Mouse (Mus musculus): Measurements from ENCODE around the gene Tcp11. TPM values are rescaled to one million over a fixed set of nuclear protein-coding genes. Genes with fewer than 3 reads are reported as not detected.
A peak's percentile ranks its signal among the peaks of the same experiment; 100 is the strongest.

The Tcp11 gene
- polyA plus RNA-seq, 1 experiment: 1.9 TPM

DNA sequence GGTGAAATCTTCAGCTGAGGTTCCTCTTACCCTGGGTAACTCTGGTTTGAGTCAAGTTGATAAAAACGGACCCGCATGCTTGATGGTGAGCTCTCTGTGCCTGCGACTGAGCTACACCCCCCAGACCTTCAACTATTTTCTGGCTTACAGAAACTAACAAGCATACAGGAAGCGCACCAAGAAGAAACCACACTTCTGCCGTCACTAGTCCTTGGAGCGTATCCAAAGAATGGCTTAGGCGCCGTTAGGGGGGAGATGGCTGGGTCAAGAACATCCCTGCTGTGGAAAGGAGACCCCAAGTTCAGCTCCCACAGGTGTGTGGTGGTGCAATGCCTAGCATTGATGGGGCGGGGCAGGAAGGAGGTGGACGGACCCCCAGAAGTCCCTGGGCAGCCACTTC is 16.0 kb upstream of the Tcp11 start:
- Histone ChIP-seq H3K27ac (ENCODE audit: control insufficient read depth, insufficient read depth, low read depth, low read length, poor library complexity) (no peak overlapping the region), H3K4me3 (replicated peaks; ENCODE audit: control insufficient read depth, low read depth, low read length) (no peak overlapping the region), H3K4me1 (ENCODE audit: control insufficient read depth, insufficient read depth, low read length) (no peaks in the 10 kb centered on the region)
- TF ChIP-seq CTCF (IDR thresholded peaks at IDR 0.05; ENCODE audit: control insufficient read depth, insufficient read depth, low read length) (no peak), POLR2A (IDR thresholded peaks at IDR 0.05; ENCODE audit: borderline replicate concordance, control insufficient read depth, low read depth, low read length) (no peak)
- WGBS: 8% methylated on average over 10 of the region's 10 CpGs

DNA sequence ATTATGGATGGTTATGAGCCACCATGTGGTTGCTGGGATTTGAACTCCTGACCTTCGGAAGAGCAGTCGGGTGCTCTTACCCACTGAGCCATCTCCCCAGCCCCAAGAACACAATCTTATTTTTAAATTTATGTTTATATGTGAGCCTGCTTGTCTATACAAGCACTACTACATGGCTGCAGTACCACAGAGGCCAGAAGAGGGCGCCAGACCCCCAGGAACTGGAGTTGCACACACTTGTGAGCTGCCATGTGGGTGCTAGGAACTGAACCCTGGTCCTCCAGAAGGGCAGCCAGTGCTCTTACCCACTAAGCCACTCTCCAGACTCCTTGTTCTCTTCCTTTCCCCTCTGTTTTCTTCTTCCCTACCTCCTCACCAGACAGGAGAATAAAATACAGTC is 13.4 kb upstream of the Tcp11 start:
- Histone ChIP-seq H3K27ac (ENCODE audit: control insufficient read depth, insufficient read depth, low read depth, low read length, poor library complexity) (no peak overlapping the region), H3K4me3 (replicated peaks; ENCODE audit: control insufficient read depth, low read depth, low read length) (no peak overlapping the region), H3K4me1 (ENCODE audit: control insufficient read depth, insufficient read depth, low read length) (no peaks in the 10 kb centered on the region)
- no peak for TF ChIP-seq POLR2A (IDR thresholded peaks at IDR 0.05; ENCODE audit: borderline replicate concordance, control insufficient read depth, low read depth, low read length)
- peak; percentile 8; the same call in 1 of the 2 replicates for TF ChIP-seq CTCF (IDR thresholded peaks at IDR 0.05; ENCODE audit: control insufficient read depth, insufficient read depth, low read length)
- WGBS: 80% methylated on average over 3 of the region's 3 CpGs

DNA sequence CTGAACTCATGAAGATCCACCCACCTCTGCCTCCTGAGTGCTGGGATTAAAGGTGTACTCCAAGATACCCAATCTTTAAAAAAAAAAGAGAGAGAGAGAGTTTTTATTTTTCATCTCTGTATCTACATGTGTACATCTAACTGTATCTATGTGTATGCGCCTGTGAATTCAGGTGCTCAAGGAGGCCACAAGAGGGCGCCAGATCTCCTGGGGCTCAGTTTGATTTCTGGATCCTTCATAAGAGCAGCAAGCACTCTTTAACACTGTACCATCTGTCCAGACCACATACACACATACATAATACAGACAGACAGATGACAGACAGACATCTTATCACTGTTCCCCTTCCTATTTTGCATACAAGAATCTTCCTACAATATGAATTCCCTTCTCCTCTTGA is 11.9 kb upstream of the Tcp11 start:
- TF ChIP-seq CTCF (IDR thresholded peaks at IDR 0.05; ENCODE audit: control insufficient read depth, insufficient read depth, low read length) (0 out of 2 replicates have a peak, but pooled peaks have one; percentile 23), POLR2A (IDR thresholded peaks at IDR 0.05; ENCODE audit: borderline replicate concordance, control insufficient read depth, low read depth, low read length) (no peak)
- no peak overlapping the region for H3K27ac ChIP-seq (ENCODE audit: control insufficient read depth, insufficient read depth, low read depth, low read length, poor library complexity)
- no peak overlapping the region for H3K4me3 ChIP-seq (replicated peaks; ENCODE audit: control insufficient read depth, low read depth, low read length)
- WGBS: 85% methylated on average over 2 of the region's 2 CpGs
- no peaks in the 10 kb centered on the region for H3K4me1 ChIP-seq (ENCODE audit: control insufficient read depth, insufficient read depth, low read length)

DNA sequence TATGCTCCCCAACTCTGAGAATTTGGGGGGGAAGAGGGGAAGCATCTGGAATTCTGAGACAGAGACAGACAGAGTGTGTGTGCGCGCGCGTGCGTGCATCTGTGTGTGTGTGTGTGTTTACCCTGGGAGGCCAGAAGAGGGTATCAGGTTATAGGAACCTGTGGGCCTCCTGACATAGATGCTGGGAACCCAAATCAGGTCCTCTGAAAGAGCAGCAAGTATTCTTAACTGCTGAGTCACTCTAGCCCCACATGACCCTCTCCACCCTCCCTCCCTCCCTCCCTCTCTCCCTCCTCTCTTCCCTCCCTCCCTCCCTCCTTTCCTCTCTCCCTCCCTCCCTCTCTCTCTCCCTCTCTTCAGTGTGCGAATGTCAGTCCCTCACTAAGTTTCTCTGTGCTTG is 8.3 kb upstream of the Tcp11 start:
- H3K4me3 ChIP-seq (replicated peaks; ENCODE audit: control insufficient read depth, low read depth, low read length): no peak overlapping the region
- H3K4me1 ChIP-seq (ENCODE audit: control insufficient read depth, insufficient read depth, low read length): no peaks in the 10 kb centered on the region
- TF ChIP-seq CTCF (IDR thresholded peaks at IDR 0.05; ENCODE audit: control insufficient read depth, insufficient read depth, low read length) (no peak), POLR2A (IDR thresholded peaks at IDR 0.05; ENCODE audit: borderline replicate concordance, control insufficient read depth, low read depth, low read length) (no peak)
- 89% methylated on average over 6 of the region's 6 CpGs for WGBS
- H3K27ac ChIP-seq (ENCODE audit: control insufficient read depth, insufficient read depth, low read depth, low read length, poor library complexity): no peak overlapping the region

DNA sequence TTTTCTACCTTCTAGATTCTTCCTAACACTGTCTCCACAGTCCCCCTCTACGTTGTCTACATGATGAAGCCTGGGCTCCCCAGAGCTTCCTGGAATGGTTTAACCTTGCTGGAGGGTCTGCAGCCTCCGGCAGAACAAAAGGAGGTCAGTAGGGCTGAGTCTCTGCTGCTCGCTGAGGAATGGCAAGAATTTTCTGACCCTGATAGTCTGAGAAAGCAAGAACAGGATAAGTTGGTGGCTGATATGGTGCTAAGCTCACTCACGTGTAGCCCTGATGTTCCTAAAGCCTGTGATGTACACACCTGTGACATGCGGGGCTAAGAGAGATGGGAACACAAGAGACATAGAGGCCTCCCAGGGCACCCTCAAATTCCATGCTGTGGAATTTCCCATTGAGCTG is 7.0 kb upstream of the Tcp11 start:
- no peak for TF ChIP-seq CTCF (IDR thresholded peaks at IDR 0.05; ENCODE audit: control insufficient read depth, insufficient read depth, low read length)
- TF ChIP-seq POLR2A (IDR thresholded peaks at IDR 0.05; ENCODE audit: borderline replicate concordance, control insufficient read depth, low read depth, low read length): no peak
- WGBS: 84% methylated on average over 5 of the region's 5 CpGs
- H3K4me3 ChIP-seq (replicated peaks; ENCODE audit: control insufficient read depth, low read depth, low read length): no peak overlapping the region
- no peaks in the 10 kb centered on the region for H3K4me1 ChIP-seq (ENCODE audit: control insufficient read depth, insufficient read depth, low read length)
- H3K27ac ChIP-seq (ENCODE audit: control insufficient read depth, insufficient read depth, low read depth, low read length, poor library complexity): no peak overlapping the region

DNA sequence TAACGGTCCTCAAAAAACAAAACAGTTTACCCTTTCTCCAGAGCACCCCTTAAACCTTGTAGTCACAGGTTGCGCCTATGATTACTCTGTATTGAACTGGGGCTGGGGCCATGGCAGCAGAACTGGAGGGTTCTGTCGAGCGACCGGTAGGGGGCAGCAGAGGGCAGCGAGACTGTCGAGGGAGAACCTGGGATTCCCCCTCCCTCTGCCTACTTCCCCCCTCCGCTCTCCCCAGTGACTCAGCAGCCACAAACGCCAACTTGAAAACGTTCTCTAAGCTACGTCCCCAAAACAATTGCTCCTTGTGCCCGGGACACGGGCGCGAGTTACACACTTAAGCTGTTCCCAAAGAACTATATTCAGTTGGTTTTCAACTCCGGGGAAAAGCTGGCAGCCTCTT is 4.5 kb upstream of the Tcp11 start:
- TF ChIP-seq CTCF (IDR thresholded peaks at IDR 0.05; ENCODE audit: control insufficient read depth, insufficient read depth, low read length) (peak; percentile 94), POLR2A (IDR thresholded peaks at IDR 0.05; ENCODE audit: borderline replicate concordance, control insufficient read depth, low read depth, low read length) (0 out of 2 replicates have a peak, but pooled peaks have one; percentile 20)

DNA sequence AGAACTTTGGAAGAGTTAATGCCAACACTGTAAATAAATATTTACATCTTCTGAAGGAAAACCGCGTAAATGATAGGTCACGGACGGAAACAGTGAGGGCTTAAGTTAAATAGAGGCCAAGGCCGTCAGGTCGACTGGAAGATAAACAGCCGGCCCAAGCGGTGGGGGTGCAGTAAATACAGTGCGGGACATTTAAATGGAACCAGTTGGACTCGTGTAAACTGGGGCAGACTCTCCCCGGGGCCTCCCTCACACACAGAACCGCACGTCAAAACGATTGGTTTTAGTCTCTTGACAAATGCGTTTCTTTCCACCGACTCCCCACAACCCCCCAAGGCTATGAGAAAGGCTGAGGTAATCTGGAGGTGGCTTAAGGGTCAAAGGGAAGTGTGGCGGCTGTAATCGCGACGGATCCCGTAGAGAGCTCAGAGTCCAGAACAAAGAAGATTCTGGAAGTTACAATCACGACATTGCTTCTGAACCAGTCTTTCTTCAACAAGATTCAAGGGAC is 4.0 kb upstream of the Tcp11 start:
- Histone ChIP-seq H3K4me1 (ENCODE audit: control insufficient read depth, insufficient read depth, low read length) (no peaks in the 10 kb centered on the region), H3K27ac (ENCODE audit: control insufficient read depth, insufficient read depth, low read depth, low read length, poor library complexity) (no peak overlapping the region), H3K4me3 (replicated peaks; ENCODE audit: control insufficient read depth, low read depth, low read length) (no peak overlapping the region)
- TF ChIP-seq POLR2A (IDR thresholded peaks at IDR 0.05; ENCODE audit: borderline replicate concordance, control insufficient read depth, low read depth, low read length) (no peak), CTCF (IDR thresholded peaks at IDR 0.05; ENCODE audit: control insufficient read depth, insufficient read depth, low read length) (no peak)
- 57% methylated on average over 22 of the region's 22 CpGs for WGBS

More for the DNA sequence above, 4.5 kb upstream of the Tcp11 start:
- Histone ChIP-seq H3K4me1 (ENCODE audit: control insufficient read depth, insufficient read depth, low read length) (no peaks in the 10 kb centered on the region), H3K27ac (ENCODE audit: control insufficient read depth, insufficient read depth, low read depth, low read length, poor library complexity) (no peak overlapping the region), H3K4me3 (replicated peaks; ENCODE audit: control insufficient read depth, low read depth, low read length) (no peak overlapping the region)
- WGBS: under 1% methylated on average over 16 of the region's 16 CpGs

DNA sequence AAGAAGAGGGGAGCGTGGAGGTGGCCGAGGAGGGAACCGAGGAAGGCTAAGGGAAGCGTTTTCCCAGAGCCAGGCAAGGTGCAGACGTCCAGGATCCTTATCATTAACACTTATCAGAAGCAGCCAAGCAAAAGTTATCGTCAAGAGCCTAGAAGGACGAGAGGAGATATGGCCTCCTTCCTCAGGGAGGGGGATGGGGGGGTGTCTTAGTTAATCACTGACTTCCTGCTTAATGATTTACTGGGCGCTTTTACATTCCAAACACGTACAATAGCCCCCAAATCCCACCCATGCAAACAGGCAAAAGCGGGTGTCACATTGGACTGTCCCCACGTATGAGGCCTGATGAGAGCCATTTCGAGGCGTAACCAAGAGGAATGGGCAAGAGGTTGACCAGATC is 2.4 kb upstream of the Tcp11 start:
- TF ChIP-seq CTCF (IDR thresholded peaks at IDR 0.05; ENCODE audit: control insufficient read depth, insufficient read depth, low read length) (no peak), POLR2A (IDR thresholded peaks at IDR 0.05; ENCODE audit: borderline replicate concordance, control insufficient read depth, low read depth, low read length) (no peak)
- 69% methylated on average over 13 of the region's 13 CpGs for WGBS
- H3K4me1 ChIP-seq (ENCODE audit: control insufficient read depth, insufficient read depth, low read length): no peaks in the 10 kb centered on the region
- H3K4me3 ChIP-seq (replicated peaks; ENCODE audit: control insufficient read depth, low read depth, low read length): no peak overlapping the region
- H3K27ac ChIP-seq (ENCODE audit: control insufficient read depth, insufficient read depth, low read depth, low read length, poor library complexity): no peak overlapping the region

DNA sequence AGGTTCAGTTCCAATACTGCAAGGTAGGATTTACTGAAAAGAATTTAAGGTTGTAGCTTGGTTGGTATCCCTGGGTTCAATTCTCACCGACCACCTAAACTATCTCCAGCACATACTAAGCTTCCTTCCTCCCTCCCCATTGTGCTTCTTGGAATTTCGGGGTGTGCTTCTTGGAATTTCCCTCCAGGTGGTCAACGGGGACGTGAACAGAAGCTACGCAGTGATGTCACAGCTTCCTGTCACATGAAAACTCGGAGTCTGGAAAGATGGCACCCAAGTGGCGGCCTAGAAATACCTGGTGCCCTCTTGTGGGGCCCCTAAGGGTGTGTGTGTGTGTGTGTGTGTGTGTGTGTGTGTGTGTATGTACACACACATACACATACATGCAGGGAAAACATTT is 1.4 kb upstream of the Tcp11 start:
- H3K4me3 ChIP-seq (replicated peaks; ENCODE audit: control insufficient read depth, low read depth, low read length): no peak overlapping the region
- TF ChIP-seq POLR2A (IDR thresholded peaks at IDR 0.05; ENCODE audit: borderline replicate concordance, control insufficient read depth, low read depth, low read length) (no peak), CTCF (IDR thresholded peaks at IDR 0.05; ENCODE audit: control insufficient read depth, insufficient read depth, low read length) (no peak)
- WGBS: 72% methylated on average over 7 of the region's 7 CpGs
- H3K4me1 ChIP-seq (ENCODE audit: control insufficient read depth, insufficient read depth, low read length): no peaks in the 10 kb centered on the region
- H3K27ac ChIP-seq (ENCODE audit: control insufficient read depth, insufficient read depth, low read depth, low read length, poor library complexity): no peak overlapping the region
